9 mouse cellular contexts compared by ENCODE assay signal in the genomic region with DNA sequence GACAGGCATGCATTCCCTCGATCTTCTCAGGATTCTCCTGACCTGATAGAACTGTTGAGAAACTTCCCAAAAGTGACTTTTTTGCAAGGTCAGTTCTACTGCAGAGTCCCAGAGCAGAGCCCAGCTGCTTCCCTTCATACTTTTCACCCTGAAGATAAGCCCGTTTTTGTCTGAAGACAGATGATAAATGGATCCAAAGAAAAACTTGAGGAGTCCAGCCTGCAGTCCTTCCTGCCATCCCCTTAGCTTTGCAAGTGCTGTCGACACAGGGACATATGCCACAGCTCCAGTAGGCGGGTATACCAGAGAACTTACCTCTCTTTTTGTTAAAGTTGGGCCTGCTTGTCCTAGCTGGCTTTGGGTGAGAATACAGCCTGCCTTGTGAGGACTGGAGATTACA. TPM values are rescaled to one million over a fixed set of nuclear protein-coding genes. Genes with fewer than 3 reads are reported as not detected.
DNase-seq lines count a peak whose midpoint lies in the region; ATAC-seq lines count a peak whose summit lies in the region.
"Had no signal": no experiment of that assay in that cellular context is flagged by ENCODE, and none has a peak within 500 bp of the region (broad histone marks: within the 10 kb centered on the region; RNA-seq: fewer than 3 reads in every experiment).

No protein-coding gene starts in this region.

- no peaks in the 10 kb centered on the region for H3K9me3 ChIP-seq in intestine, embryonic 16.5 days (ENCODE audit: control insufficient read depth, low read length)
- no peaks in the 10 kb centered on the region for H3K9me3 ChIP-seq in intestine, embryonic 15.5 days
- H3K9me3 ChIP-seq in megakaryocyte, embryonic 14.5 days: no peaks in the 10 kb centered on the region
- H3K9me3 ChIP-seq in stomach, embryonic 16.5 days (replicated peaks; ENCODE audit: control insufficient read depth, low read length): no peaks in the 10 kb centered on the region
- no peaks in the 10 kb centered on the region for H3K9me3 ChIP-seq in midbrain, embryonic 14.5 days (ENCODE audit: control insufficient read depth, low read length)
- H3K9me3 ChIP-seq: embryonic facial prominence, embryonic 13.5 days had no signal

- no peaks in the 10 kb centered on the region for H3K27me3 ChIP-seq in intestine, embryonic 16.5 days (replicated peaks; ENCODE audit: control insufficient read depth, insufficient read depth, low read length)
- no peaks in the 10 kb centered on the region for H3K27me3 ChIP-seq in intestine, embryonic 15.5 days (replicated peaks)
- H3K27me3 ChIP-seq in megakaryocyte, embryonic 14.5 days (replicated peaks): no peaks in the 10 kb centered on the region
- H3K27me3 ChIP-seq in stomach, embryonic 16.5 days (ENCODE audit: control insufficient read depth, insufficient read depth, low read length): no peaks in the 10 kb centered on the region
- H3K27me3 ChIP-seq in midbrain, embryonic 14.5 days (ENCODE audit: control insufficient read depth, insufficient read depth, low read length): no peaks in the 10 kb centered on the region
- H3K27me3 ChIP-seq: embryonic facial prominence, embryonic 13.5 days had no signal

- DNase-seq in heart, postnatal 10 days: peak; percentile 40 to 42
- DNase-seq in midbrain, embryonic 14.5 days: no peak
- no peak for DNase-seq in right cerebral cortex, postnatal 14 days

- 0 out of 2 replicates have a peak overlapping the region, but pooled peaks have one; percentile 10 for H3K9ac ChIP-seq in intestine, embryonic 16.5 days (ENCODE audit: low read depth, low read length)
- no peak overlapping the region for H3K9ac ChIP-seq in intestine, embryonic 15.5 days
- peak overlapping the region; percentile 8; the same call in 1 of the 2 replicates for H3K9ac ChIP-seq in stomach, embryonic 16.5 days (ENCODE audit: low read length)
- H3K9ac ChIP-seq in midbrain, embryonic 14.5 days (replicated peaks; ENCODE audit: low read length): no peak overlapping the region
- H3K9ac ChIP-seq: embryonic facial prominence, embryonic 13.5 days had no signal

- no peak overlapping the region for H3K4me3 ChIP-seq in intestine, embryonic 16.5 days (ENCODE audit: low read length)
- no peak overlapping the region for H3K4me3 ChIP-seq in intestine, embryonic 15.5 days (replicated peaks)
- H3K4me3 ChIP-seq in megakaryocyte, embryonic 14.5 days (replicated peaks): peak overlapping the region; percentile 85
- H3K4me3 ChIP-seq in stomach, embryonic 16.5 days (replicated peaks; ENCODE audit: low read length): no peak overlapping the region
- H3K4me3 ChIP-seq in midbrain, embryonic 14.5 days (replicated peaks; ENCODE audit: low read depth, low read length): no peak overlapping the region
- H3K4me3 ChIP-seq: embryonic facial prominence, embryonic 13.5 days had no signal

- ATAC-seq in intestine, embryonic 16.5 days: no peak
- ATAC-seq in intestine, embryonic 15.5 days: no peak
- ATAC-seq in megakaryocyte, adult 5-6 weeks (ENCODE audit: poor library complexity, severe bottlenecking): no peak
- no peak for ATAC-seq in stomach, embryonic 16.5 days (ENCODE audit: insufficient read depth, low FRiP score)
- no peak for ATAC-seq in midbrain, embryonic 14.5 days (ENCODE audit: low FRiP score, low TSS enrichment)

- WGBS in intestine, embryonic 16.5 days: 61% methylated on average over 4 of the region's 4 CpGs
- 49% methylated on average over 4 of the region's 4 CpGs for WGBS in intestine, embryonic 15.5 days
- 26% methylated on average over 4 of the region's 4 CpGs for whole genome bisulfite sequencing in stomach, embryonic 16.5 days
- WGBS in midbrain, embryonic 14.5 days: 75% methylated on average over 4 of the region's 4 CpGs

- intact Hi-C loops in heart, postnatal 10 days (cut with DNase I): no loop called here

- H3K4me1 ChIP-seq in intestine, embryonic 16.5 days (ENCODE audit: control insufficient read depth, insufficient read depth, low read length): peaks cover 29% of the 10 kb centered on the region
- H3K4me1 ChIP-seq in intestine, embryonic 15.5 days (replicated peaks): peaks cover 37% of the 10 kb centered on the region
- peaks cover 100% of the 10 kb centered on the region for H3K4me1 ChIP-seq in megakaryocyte, embryonic 14.5 days
- peaks cover 40% of the 10 kb centered on the region for H3K4me1 ChIP-seq in stomach, embryonic 16.5 days (ENCODE audit: control insufficient read depth, insufficient read depth, low read length)
- no peaks in the 10 kb centered on the region for H3K4me1 ChIP-seq in midbrain, embryonic 14.5 days (ENCODE audit: control insufficient read depth, insufficient read depth, low read length)

- no peak overlapping the region for H3K4me2 ChIP-seq in intestine, embryonic 16.5 days (ENCODE audit: low read depth, low read length)
- no peak overlapping the region for H3K4me2 ChIP-seq in intestine, embryonic 15.5 days (replicated peaks)
- H3K4me2 ChIP-seq in stomach, embryonic 16.5 days (ENCODE audit: low read depth, low read length): no peak overlapping the region
- H3K4me2 ChIP-seq in midbrain, embryonic 14.5 days (ENCODE audit: low read length): no peak overlapping the region
- H3K4me2 ChIP-seq: embryonic facial prominence, embryonic 13.5 days had no signal

- no peak overlapping the region; the same call in 1 of the 2 replicates for H3K27ac ChIP-seq in intestine, embryonic 16.5 days (ENCODE audit: low read length)
- H3K27ac ChIP-seq in intestine, embryonic 15.5 days: no peak overlapping the region
- H3K27ac ChIP-seq in stomach, embryonic 16.5 days (ENCODE audit: low read length): peak overlapping the region; percentile 59
- H3K27ac ChIP-seq in midbrain, embryonic 14.5 days (replicated peaks; ENCODE audit: low read depth, low read length): no peak overlapping the region
- H3K27ac ChIP-seq: embryonic facial prominence, embryonic 13.5 days had no signal

- no peaks in the 10 kb centered on the region for H3K36me3 ChIP-seq in intestine, embryonic 16.5 days (ENCODE audit: control insufficient read depth, insufficient read depth, low read length)
- no peaks in the 10 kb centered on the region for H3K36me3 ChIP-seq in intestine, embryonic 15.5 days
- H3K36me3 ChIP-seq in megakaryocyte, embryonic 14.5 days (replicated peaks; ENCODE audit: low read length): peaks cover 84% of the 10 kb centered on the region
- no peaks in the 10 kb centered on the region for H3K36me3 ChIP-seq in stomach, embryonic 16.5 days (ENCODE audit: control insufficient read depth, insufficient read depth, low read length)
- peaks cover 6% of the 10 kb centered on the region; the same call in 1 of the 2 replicates for H3K36me3 ChIP-seq in midbrain, embryonic 14.5 days (ENCODE audit: control insufficient read depth, insufficient read depth, low read length)

RNA-seq across cellular contexts. Expression of gene Ell, which starts 22.1 kb away (rescaled TPM):
- polyA plus RNA-seq in intestine, embryonic 16.5 days (2015; fragmentation: Nextera tagmentation; extraction: Ambion mirVana): 16.6 and 17.7 TPM in 2 replicates
- polyA plus RNA-seq in intestine, embryonic 15.5 days (2015; fragmentation: Nextera tagmentation; extraction: Ambion mirVana): 15.9 TPM in 2 replicates
- 58.8 and 65.3 TPM in 2 replicates for polyA plus RNA-seq in megakaryocyte, embryonic 14.5 days (2012; ENCODE audit: insufficient read depth, low replicate concordance)
- 9.3 and 12.5 TPM in 2 replicates for total RNA-seq in megakaryocyte, adult 5-6 weeks (2015)
- total RNA-seq in megakaryocyte, adult 5-6 weeks (2017): 11.1 and 11.9 TPM in 2 replicates
- total RNA-seq in heart, postnatal 10 days (2021): 10 to 100 TPM; 15.9 to 17.9 TPM
- 18.6 and 20.5 TPM in 2 replicates for polyA plus RNA-seq in stomach, embryonic 16.5 days (2015; fragmentation: Nextera tagmentation; extraction: Ambion mirVana)
- polyA plus RNA-seq in midbrain, embryonic 14.5 days (2014; fragmentation: Nextera tagmentation; extraction: Ambion mirVana): 14.9 and 17.1 TPM in 2 replicates

RNA-seq across cellular contexts. Expression of gene Isyna1, which starts 32.8 kb away (rescaled TPM):
- polyA plus RNA-seq in intestine, embryonic 16.5 days (2015; fragmentation: Nextera tagmentation; extraction: Ambion mirVana): 105 and 121 TPM in 2 replicates
- polyA plus RNA-seq in intestine, embryonic 15.5 days (2015; fragmentation: Nextera tagmentation; extraction: Ambion mirVana): 123 and 130 TPM in 2 replicates
- 165 and 201 TPM in 2 replicates for polyA plus RNA-seq in megakaryocyte, embryonic 14.5 days (2012; ENCODE audit: insufficient read depth, low replicate concordance)
- total RNA-seq in megakaryocyte, adult 5-6 weeks (2015): 11.8 and 11.9 TPM in 2 replicates
- 13.9 and 15.7 TPM in 2 replicates for total RNA-seq in megakaryocyte, adult 5-6 weeks (2017)
- 10 to 100 TPM; 25.8 to 29.6 TPM for total RNA-seq in heart, postnatal 10 days (2021)
- 104 and 111 TPM in 2 replicates for polyA plus RNA-seq in stomach, embryonic 16.5 days (2015; fragmentation: Nextera tagmentation; extraction: Ambion mirVana)
- polyA plus RNA-seq in midbrain, embryonic 14.5 days (2014; fragmentation: Nextera tagmentation; extraction: Ambion mirVana): 91.9 and 101 TPM in 2 replicates

RNA-seq across cellular contexts. Expression of gene Kxd1, which starts 33.6 kb away (rescaled TPM):
- 65.3 and 67.3 TPM in 2 replicates for polyA plus RNA-seq in intestine, embryonic 16.5 days (2015; fragmentation: Nextera tagmentation; extraction: Ambion mirVana)
- polyA plus RNA-seq in intestine, embryonic 15.5 days (2015; fragmentation: Nextera tagmentation; extraction: Ambion mirVana): 60.5 and 65.8 TPM in 2 replicates
- polyA plus RNA-seq in megakaryocyte, embryonic 14.5 days (2012; ENCODE audit: insufficient read depth, low replicate concordance): 33.5 and 40.2 TPM in 2 replicates
- total RNA-seq in megakaryocyte, adult 5-6 weeks (2015): 88.7 and 114 TPM in 2 replicates
- total RNA-seq in megakaryocyte, adult 5-6 weeks (2017): 71.4 and 80.6 TPM in 2 replicates
- total RNA-seq in heart, postnatal 10 days (2021): 10 to 100 TPM; 79.5 to 81.3 TPM
- polyA plus RNA-seq in stomach, embryonic 16.5 days (2015; fragmentation: Nextera tagmentation; extraction: Ambion mirVana): 53.6 and 53.9 TPM in 2 replicates
- polyA plus RNA-seq in midbrain, embryonic 14.5 days (2014; fragmentation: Nextera tagmentation; extraction: Ambion mirVana): 50.7 and 52.6 TPM in 2 replicates

RNA-seq across cellular contexts. Expression of gene Fkbp8, which starts 33.8 kb away (rescaled TPM):
- 320 and 328 TPM in 2 replicates for polyA plus RNA-seq in intestine, embryonic 16.5 days (2015; fragmentation: Nextera tagmentation; extraction: Ambion mirVana)
- 277 and 331 TPM in 2 replicates for polyA plus RNA-seq in intestine, embryonic 15.5 days (2015; fragmentation: Nextera tagmentation; extraction: Ambion mirVana)
- 3,667 and 5,102 TPM in 2 replicates for polyA plus RNA-seq in megakaryocyte, embryonic 14.5 days (2012; ENCODE audit: insufficient read depth, low replicate concordance)
- total RNA-seq in megakaryocyte, adult 5-6 weeks (2015): 75.1 and 75.3 TPM in 2 replicates
- total RNA-seq in megakaryocyte, adult 5-6 weeks (2017): 146 and 166 TPM in 2 replicates
- total RNA-seq in heart, postnatal 10 days (2021): 100 to 1,000 TPM; 185 to 190 TPM
- 291 and 298 TPM in 2 replicates for polyA plus RNA-seq in stomach, embryonic 16.5 days (2015; fragmentation: Nextera tagmentation; extraction: Ambion mirVana)
- 328 and 408 TPM in 2 replicates for polyA plus RNA-seq in midbrain, embryonic 14.5 days (2014; fragmentation: Nextera tagmentation; extraction: Ambion mirVana)

RNA-seq across cellular contexts. Expression of gene Ssbp4, which starts 47.3 kb away (rescaled TPM):
- 63.2 and 73.9 TPM in 2 replicates for polyA plus RNA-seq in intestine, embryonic 16.5 days (2015; fragmentation: Nextera tagmentation; extraction: Ambion mirVana)
- polyA plus RNA-seq in intestine, embryonic 15.5 days (2015; fragmentation: Nextera tagmentation; extraction: Ambion mirVana): 86.9 and 91.7 TPM in 2 replicates
- 1,561 and 3,509 TPM in 2 replicates for polyA plus RNA-seq in megakaryocyte, embryonic 14.5 days (2012; ENCODE audit: insufficient read depth, low replicate concordance)
- total RNA-seq in megakaryocyte, adult 5-6 weeks (2015): 35.7 and 38.2 TPM in 2 replicates
- total RNA-seq in megakaryocyte, adult 5-6 weeks (2017): 61.3 and 76.1 TPM in 2 replicates
- total RNA-seq in heart, postnatal 10 days (2021): 10 to 100 TPM; 54.7 to 55.6 TPM
- polyA plus RNA-seq in stomach, embryonic 16.5 days (2015; fragmentation: Nextera tagmentation; extraction: Ambion mirVana): 65.2 and 68.3 TPM in 2 replicates
- 172 and 213 TPM in 2 replicates for polyA plus RNA-seq in midbrain, embryonic 14.5 days (2014; fragmentation: Nextera tagmentation; extraction: Ambion mirVana)

Comparison
In these comparisons a context has a peak if more than half of its experiments do, and no peak if none do; other contexts are left out.
1. H3K9ac ChIP-seq: peak in intestine, embryonic 16.5 days (single experiment) and stomach, embryonic 16.5 days (single experiment); none in intestine, embryonic 15.5 days (single experiment) and midbrain, embryonic 14.5 days (single experiment).
2. DNase-seq: peak in heart, postnatal 10 days (2 of 2); none in midbrain, embryonic 14.5 days (single experiment) and right cerebral cortex, postnatal 14 days (single experiment).